Mouse (Mus musculus): ENCODE measurements around the gene Dpp4. TPM values are rescaled to one million over a fixed set of nuclear protein-coding genes. Genes with fewer than 3 reads are reported as not detected.

The Dpp4 gene
- polyA plus RNA-seq, 1 experiment, result 0.34 TPM

- TF ChIP-seq CTCF (IDR thresholded peaks at IDR 0.05; ENCODE audit: low read depth, low read length) (no peak), POLR2A (IDR thresholded peaks at IDR 0.05; ENCODE audit: borderline replicate concordance, low read depth, low read length) (no peak)
- Histone ChIP-seq H3K27ac (ENCODE audit: insufficient read depth, low read depth, low read length) (no peak overlapping the region), H3K4me1 (ENCODE audit: control insufficient read depth, insufficient read depth, low read length) (no peaks in the 10 kb centered on the region), H3K4me3 (ENCODE audit: insufficient read depth, low read length) (no peak overlapping the region)
Measured at GRCm38 (mm10) chr2:62323078-62323637, 88.9 kb downstream of the Dpp4 start.

DNA sequence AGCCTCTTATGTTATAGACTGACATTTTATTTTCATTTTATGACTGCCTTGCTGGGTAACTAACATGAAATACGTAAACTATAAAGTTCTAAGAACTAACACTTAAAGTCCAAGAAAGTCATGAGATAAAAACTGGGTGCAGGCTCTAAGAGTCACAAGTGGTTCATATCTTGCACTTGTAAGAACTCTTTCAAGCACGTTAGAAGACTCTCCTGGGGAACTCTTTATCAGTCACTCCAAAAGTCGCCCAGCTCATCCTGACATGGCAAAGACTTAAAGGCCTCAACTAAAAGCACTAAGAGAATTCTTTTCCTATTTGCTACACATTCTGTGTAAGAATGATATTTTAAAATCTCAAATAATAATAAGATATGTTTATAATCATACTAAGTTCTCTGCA, 92.5 kb downstream of the Dpp4 start:
- no peak overlapping the region for H3K27ac ChIP-seq (ENCODE audit: insufficient read depth, low read depth, low read length)
- H3K4me1 ChIP-seq (ENCODE audit: control insufficient read depth, insufficient read depth, low read length), result no peaks in the 10 kb centered on the region
- no peak for TF ChIP-seq CTCF (IDR thresholded peaks at IDR 0.05; ENCODE audit: low read depth, low read length)
- TF ChIP-seq POLR2A (IDR thresholded peaks at IDR 0.05; ENCODE audit: borderline replicate concordance, low read depth, low read length), result no peak
- no peak overlapping the region for H3K4me3 ChIP-seq (ENCODE audit: insufficient read depth, low read length)

GRCm38 (mm10) chr2:62316930-62317329, 95.1 kb downstream of the Dpp4 start:
- Histone ChIP-seq H3K27ac (ENCODE audit: insufficient read depth, low read depth, low read length) (no peak overlapping the region), H3K4me1 (ENCODE audit: control insufficient read depth, insufficient read depth, low read length) (no peaks in the 10 kb centered on the region), H3K4me3 (ENCODE audit: insufficient read depth, low read length) (no peak overlapping the region)
- TF ChIP-seq CTCF (IDR thresholded peaks at IDR 0.05; ENCODE audit: low read depth, low read length), result no peak
- TF ChIP-seq POLR2A (IDR thresholded peaks at IDR 0.05; ENCODE audit: borderline replicate concordance, low read depth, low read length), result no peak

GRCm38 (mm10) chr2:62307477-62307876, 104.6 kb downstream of the Dpp4 start:
- TF ChIP-seq CTCF (IDR thresholded peaks at IDR 0.05; ENCODE audit: low read depth, low read length) (no peak), POLR2A (IDR thresholded peaks at IDR 0.05; ENCODE audit: borderline replicate concordance, low read depth, low read length) (no peak)
- H3K4me1 ChIP-seq (ENCODE audit: control insufficient read depth, insufficient read depth, low read length), result no peaks in the 10 kb centered on the region
- no peak overlapping the region for H3K27ac ChIP-seq (ENCODE audit: insufficient read depth, low read depth, low read length)
- H3K4me3 ChIP-seq (ENCODE audit: insufficient read depth, low read length), result no peak overlapping the region

DNA sequence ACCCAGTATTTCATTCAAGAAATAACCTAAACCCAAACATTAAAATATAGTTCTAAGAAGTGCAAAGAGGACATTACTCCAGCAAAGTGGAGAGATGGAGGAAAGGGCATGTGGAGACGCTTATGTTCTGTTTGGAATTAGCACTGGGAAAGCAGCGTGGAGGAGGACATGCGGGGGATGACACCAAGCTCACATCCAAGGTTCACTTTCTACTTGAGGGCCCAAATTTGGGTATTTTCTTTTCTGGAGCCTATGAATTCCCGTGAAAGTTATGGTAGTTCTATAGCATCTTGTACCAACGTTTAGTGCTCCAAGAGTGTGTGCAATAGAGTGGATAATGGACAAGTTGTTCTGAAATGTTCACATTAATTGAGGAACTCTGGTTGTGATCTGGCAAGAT, 105.1 kb downstream of the Dpp4 start:
- Histone ChIP-seq H3K27ac (ENCODE audit: insufficient read depth, low read depth, low read length) (no peak overlapping the region), H3K4me1 (ENCODE audit: control insufficient read depth, insufficient read depth, low read length) (no peaks in the 10 kb centered on the region), H3K4me3 (ENCODE audit: insufficient read depth, low read length) (no peak overlapping the region)
- TF ChIP-seq POLR2A (IDR thresholded peaks at IDR 0.05; ENCODE audit: borderline replicate concordance, low read depth, low read length) (no peak), CTCF (IDR thresholded peaks at IDR 0.05; ENCODE audit: low read depth, low read length) (no peak)

- no peak overlapping the region for H3K27ac ChIP-seq (ENCODE audit: insufficient read depth, low read depth, low read length)
- no peaks in the 10 kb centered on the region for H3K4me1 ChIP-seq (ENCODE audit: control insufficient read depth, insufficient read depth, low read length)
- TF ChIP-seq POLR2A (IDR thresholded peaks at IDR 0.05; ENCODE audit: borderline replicate concordance, low read depth, low read length), result no peak
- TF ChIP-seq CTCF (IDR thresholded peaks at IDR 0.05; ENCODE audit: low read depth, low read length), result no peak
- H3K4me3 ChIP-seq (ENCODE audit: insufficient read depth, low read length), result no peak overlapping the region
Measured at GRCm38 (mm10) chr2:62301716-62302115, 110.3 kb downstream of the Dpp4 start.

DNA sequence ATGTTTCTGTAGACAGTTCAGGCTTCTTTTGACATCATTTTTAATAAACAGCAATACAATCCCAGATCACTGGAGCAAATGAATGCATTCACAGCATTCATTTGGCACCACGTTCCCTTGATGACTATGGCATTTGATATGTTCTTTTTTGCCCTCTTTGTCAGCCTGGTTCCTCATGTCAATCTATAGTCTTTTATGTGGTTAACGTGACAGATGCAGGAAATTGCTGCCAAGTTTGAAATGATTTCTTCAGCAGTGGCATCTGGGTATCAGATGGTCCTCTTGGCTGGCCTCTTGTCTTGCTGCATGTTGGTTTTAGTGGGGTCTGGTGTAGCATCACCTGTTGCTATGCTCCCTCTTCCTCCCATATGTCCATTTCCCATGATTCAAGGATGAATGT, 118.2 kb downstream of the Dpp4 start:
- H3K4me3 ChIP-seq (ENCODE audit: insufficient read depth, low read length), result no peak overlapping the region
- no peak overlapping the region for H3K27ac ChIP-seq (ENCODE audit: insufficient read depth, low read depth, low read length)
- no peak for TF ChIP-seq CTCF (IDR thresholded peaks at IDR 0.05; ENCODE audit: low read depth, low read length)
- no peak for TF ChIP-seq POLR2A (IDR thresholded peaks at IDR 0.05; ENCODE audit: borderline replicate concordance, low read depth, low read length)
- H3K4me1 ChIP-seq (ENCODE audit: control insufficient read depth, insufficient read depth, low read length), result no peaks in the 10 kb centered on the region

DNA sequence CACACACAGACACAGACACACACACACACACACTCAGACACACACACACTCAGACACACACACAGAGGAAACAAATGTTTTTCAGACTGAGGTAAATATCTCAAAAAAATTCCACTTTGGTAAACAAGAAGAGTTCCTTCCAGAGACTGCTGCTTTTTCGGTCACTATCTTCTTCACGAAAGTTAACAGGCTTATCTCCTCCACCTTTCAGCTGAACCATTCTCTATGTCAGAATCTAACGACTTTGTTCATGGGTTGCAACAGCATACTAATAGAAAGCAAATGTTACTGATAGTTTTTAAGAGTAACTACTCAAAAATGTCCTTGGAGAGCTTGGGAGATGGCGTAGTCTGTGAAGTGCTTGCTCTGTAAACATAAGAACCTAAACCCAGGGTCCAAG, 124.5 kb downstream of the Dpp4 start:
- H3K4me3 ChIP-seq (ENCODE audit: insufficient read depth, low read length), result no peak overlapping the region
- H3K27ac ChIP-seq (ENCODE audit: insufficient read depth, low read depth, low read length), result no peak overlapping the region
- no peaks in the 10 kb centered on the region for H3K4me1 ChIP-seq (ENCODE audit: control insufficient read depth, insufficient read depth, low read length)
- TF ChIP-seq POLR2A (IDR thresholded peaks at IDR 0.05; ENCODE audit: borderline replicate concordance, low read depth, low read length) (no peak), CTCF (IDR thresholded peaks at IDR 0.05; ENCODE audit: low read depth, low read length) (no peak)

DNA sequence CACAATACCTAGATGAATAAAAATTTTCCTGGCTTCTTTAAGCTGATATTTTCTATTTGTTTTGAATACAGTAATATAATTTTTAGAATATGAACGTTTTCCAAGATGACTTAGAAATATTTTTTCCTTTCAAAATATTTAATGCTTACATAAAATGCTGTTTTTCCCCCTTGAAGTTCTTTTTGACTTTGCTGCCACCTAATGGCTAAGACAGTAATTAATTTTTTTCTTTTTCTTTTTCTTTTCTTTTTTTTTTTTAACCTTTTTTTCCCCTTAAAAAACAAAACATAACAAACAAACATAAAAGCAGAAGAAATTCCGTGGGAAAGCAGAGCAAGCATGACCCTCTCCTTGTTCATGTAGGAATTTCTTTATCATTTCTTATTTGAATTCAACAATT, 126.2 kb downstream of the Dpp4 start:
- Histone ChIP-seq H3K4me3 (ENCODE audit: insufficient read depth, low read length) (no peak overlapping the region), H3K27ac (ENCODE audit: insufficient read depth, low read depth, low read length) (no peak overlapping the region), H3K4me1 (ENCODE audit: control insufficient read depth, insufficient read depth, low read length) (no peaks in the 10 kb centered on the region)
- TF ChIP-seq POLR2A (IDR thresholded peaks at IDR 0.05; ENCODE audit: borderline replicate concordance, low read depth, low read length) (no peak), CTCF (IDR thresholded peaks at IDR 0.05; ENCODE audit: low read depth, low read length) (no peak)

- H3K4me1 ChIP-seq (ENCODE audit: control insufficient read depth, insufficient read depth, low read length), result no peaks in the 10 kb centered on the region
Measured at GRCm38 (mm10) chr2:62285026-62285425, 127.0 kb downstream of the Dpp4 start.

More at GRCm38 (mm10) chr2:62285026-62285425, 127.0 kb downstream of the Dpp4 start:
- TF ChIP-seq POLR2A (IDR thresholded peaks at IDR 0.05; ENCODE audit: borderline replicate concordance, low read depth, low read length) (no peak), CTCF (IDR thresholded peaks at IDR 0.05; ENCODE audit: low read depth, low read length) (no peak)
- Histone ChIP-seq H3K4me3 (ENCODE audit: insufficient read depth, low read length) (no peak overlapping the region), H3K27ac (ENCODE audit: insufficient read depth, low read depth, low read length) (no peak overlapping the region)

Other genes starting within 250 kb of the Dpp4 start
- gene Gcg, start 71.4 kb upstream of the Dpp4 start, polyA plus RNA-seq (2012; ENCODE audit: insufficient read depth, insufficient read length, missing spikeins), result not detected in 2 replicates
- gene Fap, start 161.8 kb upstream of the Dpp4 start, polyA plus RNA-seq (2012; ENCODE audit: insufficient read depth, insufficient read length, missing spikeins), result 0.87 and 1.2 TPM in 2 replicates
- 36.5 and 38.4 TPM in 2 replicates for gene Ifih1, start 234.0 kb upstream of the Dpp4 start, polyA plus RNA-seq (2012; ENCODE audit: insufficient read depth, insufficient read length, missing spikeins)

Data from bone marrow macrophage, adult 2 months (primary cell).